Mouse (Mus musculus): Measurements from ENCODE around the gene Usp30. TPM values are rescaled to one million over a fixed set of nuclear protein-coding genes. Genes with fewer than 3 reads are reported as not detected.

Gene Usp30
- polyA plus RNA-seq, 1 experiment = 3.6 TPM

DNA sequence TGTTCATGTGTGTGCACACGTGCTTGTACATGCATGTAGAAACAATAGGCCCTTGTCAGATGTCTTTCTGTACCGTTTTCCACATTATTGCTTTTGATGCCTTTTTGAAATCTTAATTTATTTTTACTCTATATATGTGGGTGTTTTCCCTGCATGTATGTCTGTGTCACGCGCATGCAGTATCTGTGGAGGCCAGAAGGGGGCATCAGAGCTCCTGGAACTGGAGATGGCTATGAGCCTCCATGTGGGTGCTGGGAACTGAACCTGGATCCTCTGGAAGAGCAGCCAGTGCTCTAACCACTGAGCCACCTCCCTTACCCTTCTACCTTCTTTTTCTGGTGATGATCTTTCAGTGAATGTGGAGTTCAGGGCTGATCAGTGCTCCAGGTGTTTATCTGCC, 5.6 kb downstream of the Usp30 start:
- WGBS = 82% methylated on average over 4 of the region's 4 CpGs
- no peak overlapping the region for H3K27ac ChIP-seq (ENCODE audit: control insufficient read depth, insufficient read depth, low read depth, low read length, poor library complexity)
- H3K4me1 ChIP-seq (ENCODE audit: control insufficient read depth, insufficient read depth, low read length) = no peaks in the 10 kb centered on the region
- H3K4me3 ChIP-seq (replicated peaks; ENCODE audit: control insufficient read depth, low read depth, low read length) = no peak overlapping the region
- TF ChIP-seq POLR2A (IDR thresholded peaks at IDR 0.05; ENCODE audit: borderline replicate concordance, control insufficient read depth, low read depth, low read length) (no peak), CTCF (IDR thresholded peaks at IDR 0.05; ENCODE audit: control insufficient read depth, insufficient read depth, low read length) (no peak)

GRCm38 (mm10) chr5:114072262-114072661, 7.0 kb downstream of the Usp30 start:
- H3K4me3 ChIP-seq (replicated peaks; ENCODE audit: control insufficient read depth, low read depth, low read length) = no peak overlapping the region
- no peaks in the 10 kb centered on the region for H3K4me1 ChIP-seq (ENCODE audit: control insufficient read depth, insufficient read depth, low read length)
- WGBS = 51% methylated on average over 2 of the region's 2 CpGs
- TF ChIP-seq CTCF (IDR thresholded peaks at IDR 0.05; ENCODE audit: control insufficient read depth, insufficient read depth, low read length) = no peak
- no peak for TF ChIP-seq POLR2A (IDR thresholded peaks at IDR 0.05; ENCODE audit: borderline replicate concordance, control insufficient read depth, low read depth, low read length)
- no peak overlapping the region for H3K27ac ChIP-seq (ENCODE audit: control insufficient read depth, insufficient read depth, low read depth, low read length, poor library complexity)

- TF ChIP-seq CTCF (IDR thresholded peaks at IDR 0.05; ENCODE audit: control insufficient read depth, insufficient read depth, low read length) = no peak
- TF ChIP-seq POLR2A (IDR thresholded peaks at IDR 0.05; ENCODE audit: borderline replicate concordance, control insufficient read depth, low read depth, low read length) = no peak
- Histone ChIP-seq H3K4me1 (ENCODE audit: control insufficient read depth, insufficient read depth, low read length) (no peaks in the 10 kb centered on the region), H3K27ac (ENCODE audit: control insufficient read depth, insufficient read depth, low read depth, low read length, poor library complexity) (no peak overlapping the region), H3K4me3 (replicated peaks; ENCODE audit: control insufficient read depth, low read depth, low read length) (no peak overlapping the region)
- 70% methylated on average over 8 of the region's 8 CpGs for WGBS
Observed at GRCm38 (mm10) chr5:114077009-114077408, 11.7 kb downstream of the Usp30 start.

DNA sequence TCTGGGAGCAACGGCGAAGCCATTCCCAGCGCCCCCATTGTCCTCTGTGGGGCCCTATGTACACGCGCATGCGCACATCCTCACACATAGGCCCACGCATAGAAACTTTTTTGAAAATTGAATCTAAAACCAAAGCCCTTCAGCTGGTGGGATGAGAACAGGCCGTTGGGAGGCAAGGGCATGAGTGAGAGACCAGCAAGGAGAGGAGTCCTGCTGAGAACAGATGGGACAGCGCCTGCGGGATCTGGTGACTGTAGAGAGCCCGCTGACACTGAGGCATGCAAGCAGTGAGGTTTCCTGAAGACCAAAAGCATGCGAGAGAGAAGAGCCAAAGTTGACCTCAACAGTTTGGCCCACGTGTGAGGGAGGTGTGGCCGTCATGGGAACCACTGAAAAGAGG, 20.2 kb downstream of the Usp30 start:
- H3K4me3 ChIP-seq (replicated peaks; ENCODE audit: control insufficient read depth, low read depth, low read length) = no peak overlapping the region
- 77% methylated on average over 14 of the region's 14 CpGs for WGBS
- TF ChIP-seq CTCF (IDR thresholded peaks at IDR 0.05; ENCODE audit: control insufficient read depth, insufficient read depth, low read length) = no peak
- no peak for TF ChIP-seq POLR2A (IDR thresholded peaks at IDR 0.05; ENCODE audit: borderline replicate concordance, control insufficient read depth, low read depth, low read length)
- no peaks in the 10 kb centered on the region for H3K4me1 ChIP-seq (ENCODE audit: control insufficient read depth, insufficient read depth, low read length)
- H3K27ac ChIP-seq (ENCODE audit: control insufficient read depth, insufficient read depth, low read depth, low read length, poor library complexity) = no peak overlapping the region

- 52% methylated on average over 12 of the region's 12 CpGs for WGBS
- H3K27ac ChIP-seq (ENCODE audit: control insufficient read depth, insufficient read depth, low read depth, low read length, poor library complexity) = no peak overlapping the region
- no peaks in the 10 kb centered on the region for H3K4me1 ChIP-seq (ENCODE audit: control insufficient read depth, insufficient read depth, low read length)
- TF ChIP-seq POLR2A (IDR thresholded peaks at IDR 0.05; ENCODE audit: borderline replicate concordance, control insufficient read depth, low read depth, low read length) = no peak
- no peak for TF ChIP-seq CTCF (IDR thresholded peaks at IDR 0.05; ENCODE audit: control insufficient read depth, insufficient read depth, low read length)
- no peak overlapping the region for H3K4me3 ChIP-seq (replicated peaks; ENCODE audit: control insufficient read depth, low read depth, low read length)
Observed at GRCm38 (mm10) chr5:114087875-114088480, 22.7 kb downstream of the Usp30 start.

GRCm38 (mm10) chr5:114090421-114091013, 25.3 kb downstream of the Usp30 start:
- Histone ChIP-seq H3K4me1 (ENCODE audit: control insufficient read depth, insufficient read depth, low read length) (no peaks in the 10 kb centered on the region), H3K27ac (ENCODE audit: control insufficient read depth, insufficient read depth, low read depth, low read length, poor library complexity) (no peak overlapping the region), H3K4me3 (replicated peaks; ENCODE audit: control insufficient read depth, low read depth, low read length) (no peak overlapping the region)
- TF ChIP-seq CTCF (IDR thresholded peaks at IDR 0.05; ENCODE audit: control insufficient read depth, insufficient read depth, low read length) (no peak), POLR2A (IDR thresholded peaks at IDR 0.05; ENCODE audit: borderline replicate concordance, control insufficient read depth, low read depth, low read length) (no peak)
- WGBS = 28% methylated on average over 7 of the region's 7 CpGs

DNA sequence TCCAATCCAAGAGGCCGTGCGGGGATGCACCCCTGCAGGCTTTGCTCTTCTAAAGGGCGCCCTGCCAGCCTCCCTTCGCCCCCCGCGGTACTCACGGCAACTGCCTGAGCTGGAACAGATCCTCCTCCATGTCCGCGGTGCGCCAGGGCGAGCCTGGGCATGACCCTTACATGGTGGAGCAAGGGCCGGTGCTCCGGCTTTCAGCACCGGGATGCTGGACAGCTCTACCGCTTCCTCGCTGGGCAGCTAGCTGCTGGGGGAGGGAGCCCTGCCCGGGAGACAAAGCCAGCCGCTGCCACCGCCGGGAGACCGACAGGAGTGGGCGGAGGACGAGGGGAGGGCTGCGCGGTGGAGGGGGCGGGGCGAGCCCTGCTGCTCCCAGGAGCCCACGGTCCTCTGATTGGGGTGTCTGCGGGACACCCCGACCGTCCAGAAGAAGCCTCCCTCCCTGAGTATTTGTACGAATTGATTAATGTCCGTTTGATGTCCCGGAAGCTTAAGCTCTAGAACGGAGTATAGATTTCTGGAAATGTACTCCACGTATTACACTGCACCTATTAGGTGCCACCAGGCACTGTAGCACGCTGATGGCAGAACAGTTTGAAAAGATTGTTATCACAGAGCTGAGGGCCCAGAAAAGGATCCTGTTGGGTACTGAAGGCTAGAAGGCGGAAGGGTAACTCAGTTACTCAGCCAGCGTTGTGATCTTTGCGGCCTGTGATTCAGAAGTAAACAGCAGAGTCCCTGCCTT, 26.0 kb downstream of the Usp30 start, which contains the start of gene Svop:
TSS of gene Svop (minus strand) at position 514 of the 751 bp plus-strand sequence.
- Histone ChIP-seq H3K4me1 (ENCODE audit: control insufficient read depth, insufficient read depth, low read length) (no peaks in the 10 kb centered on the region), H3K27ac (ENCODE audit: control insufficient read depth, insufficient read depth, low read depth, low read length, poor library complexity) (no peak within 1 kb of the TSS), H3K4me3 (replicated peaks; ENCODE audit: control insufficient read depth, low read depth, low read length) (no peak within 1 kb of the TSS)
- no peak for TF ChIP-seq CTCF (IDR thresholded peaks at IDR 0.05; ENCODE audit: control insufficient read depth, insufficient read depth, low read length)
- no peak for TF ChIP-seq POLR2A (IDR thresholded peaks at IDR 0.05; ENCODE audit: borderline replicate concordance, control insufficient read depth, low read depth, low read length)
- WGBS = 4% methylated on average over 40 of the region's 40 CpGs

GRCm38 (mm10) chr5:114099709-114100389, 34.6 kb downstream of the Usp30 start:
- 9% methylated on average over 37 of the region's 37 CpGs for WGBS
- H3K4me1 ChIP-seq (ENCODE audit: control insufficient read depth, insufficient read depth, low read length) = peaks cover 1% of the 10 kb centered on the region
- no peak for TF ChIP-seq CTCF (IDR thresholded peaks at IDR 0.05; ENCODE audit: control insufficient read depth, insufficient read depth, low read length)
- TF ChIP-seq POLR2A (IDR thresholded peaks at IDR 0.05; ENCODE audit: borderline replicate concordance, control insufficient read depth, low read depth, low read length) = no peak
- peak overlapping the region; percentile 32 for H3K4me3 ChIP-seq (replicated peaks; ENCODE audit: control insufficient read depth, low read depth, low read length)
- no peak overlapping the region for H3K27ac ChIP-seq (ENCODE audit: control insufficient read depth, insufficient read depth, low read depth, low read length, poor library complexity)
